Mouse (Mus musculus) neural tube, embryonic 15.5 days (tissue): ENCODE data around the gene Alg9. TPM values are rescaled to one million over a fixed set of nuclear protein-coding genes. Genes with fewer than 3 reads are reported as not detected.

ENCODE experiments used
- ATAC-seq: fragments of 200-750 bp; cut with Nextera tagmentation; 2 replicates; pipeline ENCODE4 v1.8.0; 2017; ENCODE audit warnings: mild to moderate bottlenecking, moderate TSS enrichment, moderate library complexity; ENCODE audit not compliant: low FRiP score
- H3K27ac ChIP-seq: fragments of 300-500 bp; sonication (generic); replicated peaks from 2 replicates; pipeline ENCODE4 v1.5.1; 2015; ENCODE audit warnings: mild to moderate bottlenecking, inconsistent platforms
- H3K27me3 ChIP-seq: fragments of 300-500 bp; sonication (generic); replicated peaks from 2 replicates; pipeline ENCODE4 v1.6.1; 2015; ENCODE audit warnings: inconsistent platforms
- H3K36me3 ChIP-seq: fragments of 300-500 bp; sonication (generic); 2 replicates; pipeline ENCODE4 v1.6.1; 2015; ENCODE audit warnings: inconsistent platforms
- H3K4me1 ChIP-seq: fragments of 300-500 bp; sonication (generic); 2 replicates; pipeline ENCODE4 v1.6.1; 2015; ENCODE audit warnings: inconsistent platforms
- H3K4me2 ChIP-seq: fragments of 300-500 bp; sonication (generic); 2 replicates; pipeline ENCODE4 v1.6.1; 2015; ENCODE audit warnings: inconsistent platforms, mild to moderate bottlenecking, moderate library complexity
- H3K4me3 ChIP-seq: fragments of 300-500 bp; sonication (generic); replicated peaks from 2 replicates; pipeline ENCODE4 v1.5.1; 2015; ENCODE audit warnings: mild to moderate bottlenecking, inconsistent platforms
- H3K9ac ChIP-seq: fragments of 300-500 bp; sonication (generic); replicated peaks from 2 replicates; pipeline ENCODE4 v1.6.1; 2015; ENCODE audit warnings: mild to moderate bottlenecking, inconsistent platforms
- H3K9me3 ChIP-seq: fragments of 300-500 bp; sonication (generic); replicated peaks from 2 replicates; pipeline ENCODE4 v1.6.1; 2016; ENCODE audit warnings: inconsistent platforms
- whole genome bisulfite sequencing: fragments of 180-500 bp; shearing (Covaris S2); methylation state at CpG from one replicate; pipeline ENCODE4 v1.1.7; 2015; ENCODE audit warnings: mixed read lengths; 5-methylcytosine and 5-hydroxymethylcytosine counted together
- polyA plus RNA-seq: library from polyadenylated mRNA; unstranded; fragments of >200 nt; fragmentation: Nextera tagmentation; extraction: Ambion mirVana; gene quantifications from 2 replicates; pipeline ENCODE4 v1.2.1, GENCODE M21; 2015

Gene Alg9
- polyA plus RNA-seq: 53.9 and 62.9 TPM in 2 replicates

GRCm38 (mm10) chr9:50774991-50775612 is at the start of gene Alg9, which contains the start of gene 1110032A03Rik:
Gene Alg9, plus strand, starts transcription at chr9:50775019.
Gene 1110032A03Rik, minus strand, starts transcription at chr9:50775520.
- H3K9me3 ChIP-seq: no peaks in the 10 kb centered on the region
- peak within 1 kb of the TSS; percentile 92 for H3K9ac ChIP-seq
- under 1% methylated on average over 43 of the region's 51 CpGs for WGBS
- H3K27ac ChIP-seq: peak within 1 kb of the TSS; percentile 95
- H3K27me3 ChIP-seq: no peaks in the 10 kb centered on the region
- peak within 1 kb of the TSS; percentile 73 for H3K4me2 ChIP-seq
- peak; percentile 79 for ATAC-seq
- H3K36me3 ChIP-seq: peaks cover 18% of the 10 kb centered on the region
- H3K4me3 ChIP-seq: peak within 1 kb of the TSS; percentile 89
- H3K4me1 ChIP-seq: peaks cover 23% of the 10 kb centered on the region

GRCm38 (mm10) chr9:50725921-50726590 is 48.8 kb upstream of the Alg9 start:
- Histone ChIP-seq H3K4me2 (peak overlapping the region; percentile 82), H3K36me3 (no peaks in the 10 kb centered on the region), H3K4me1 (peaks cover 67% of the 10 kb centered on the region), H3K9me3 (no peaks in the 10 kb centered on the region), H3K27me3 (no peaks in the 10 kb centered on the region), H3K4me3 (peak overlapping the region; percentile 67), H3K27ac (peak overlapping the region; percentile 92), H3K9ac (peak overlapping the region; percentile 11; the same call in 1 of the 2 replicates)
- WGBS: 30% methylated on average over 8 of the region's 8 CpGs
- ATAC-seq: no peak

GRCm38 (mm10) chr9:50727171-50727924 is 47.5 kb upstream of the Alg9 start:
- peaks cover 59% of the 10 kb centered on the region for H3K4me1 ChIP-seq
- H3K4me2 ChIP-seq: peak overlapping the region; percentile 82
- 3% methylated on average over 30 of the region's 30 CpGs for WGBS
- H3K27ac ChIP-seq: peak overlapping the region; percentile 92
- peak overlapping the region; percentile 71 for H3K9ac ChIP-seq
- peak; percentile 15 for ATAC-seq
- H3K36me3 ChIP-seq: no peaks in the 10 kb centered on the region
- peak overlapping the region; percentile 67 for H3K4me3 ChIP-seq
- no peaks in the 10 kb centered on the region for H3K27me3 ChIP-seq
- H3K9me3 ChIP-seq: no peaks in the 10 kb centered on the region

- under 1% methylated on average over 45 of the region's 45 CpGs for WGBS
- Histone ChIP-seq H3K9me3 (no peaks in the 10 kb centered on the region), H3K4me1 (peaks cover 53% of the 10 kb centered on the region)
These were observed 46.7 kb upstream of the Alg9 start for GRCm38 (mm10) chr9:50727925-50728651.

GRCm38 (mm10) chr9:50729600-50729999 is 45.2 kb upstream of the Alg9 start:
- H3K27me3 ChIP-seq: no peaks in the 10 kb centered on the region
- H3K4me1 ChIP-seq: peaks cover 40% of the 10 kb centered on the region
- 0 out of 2 replicates have a peak overlapping the region, but pooled peaks have one; percentile 92 for H3K27ac ChIP-seq
- H3K9me3 ChIP-seq: no peaks in the 10 kb centered on the region
- no peak for ATAC-seq
- H3K4me2 ChIP-seq: no peak overlapping the region
- no peak overlapping the region for H3K9ac ChIP-seq
- no peak overlapping the region for H3K4me3 ChIP-seq
- no peaks in the 10 kb centered on the region for H3K36me3 ChIP-seq
- 71% methylated on average over 4 of the region's 4 CpGs for WGBS

More at GRCm38 (mm10) chr9:50727925-50728651, 46.7 kb upstream of the Alg9 start:
- ATAC-seq: peak; percentile 96
- H3K4me2 ChIP-seq: peak overlapping the region; percentile 82
- H3K27me3 ChIP-seq: no peaks in the 10 kb centered on the region
- peak overlapping the region; percentile 92 for H3K27ac ChIP-seq
- no peaks in the 10 kb centered on the region for H3K36me3 ChIP-seq
- peak overlapping the region; percentile 67 for H3K4me3 ChIP-seq
- H3K9ac ChIP-seq: peak overlapping the region; percentile 71

- Histone ChIP-seq H3K36me3 (no peaks in the 10 kb centered on the region), H3K27ac (no peak overlapping the region), H3K4me3 (no peak overlapping the region), H3K4me2 (no peak overlapping the region), H3K4me1 (peaks cover 16% of the 10 kb centered on the region), H3K9me3 (no peaks in the 10 kb centered on the region), H3K9ac (no peak overlapping the region), H3K27me3 (no peaks in the 10 kb centered on the region)
- WGBS: 12% methylated on average over 4 of the region's 4 CpGs
- ATAC-seq: no peak
These were observed 42.3 kb upstream of the Alg9 start for GRCm38 (mm10) chr9:50732560-50732959.

- Histone ChIP-seq H3K9ac (no peak overlapping the region), H3K4me2 (peak overlapping the region; percentile 47), H3K36me3 (no peaks in the 10 kb centered on the region), H3K27ac (no peak overlapping the region), H3K27me3 (no peaks in the 10 kb centered on the region), H3K9me3 (no peaks in the 10 kb centered on the region), H3K4me3 (no peak overlapping the region), H3K4me1 (peaks cover 13% of the 10 kb centered on the region)
- ATAC-seq: no peak
- 3% methylated on average over 9 of the region's 9 CpGs for WGBS
These were observed 39.8 kb upstream of the Alg9 start for GRCm38 (mm10) chr9:50734989-50735388.

GRCm38 (mm10) chr9:50738914-50739870 is 35.6 kb upstream of the Alg9 start, which contains the start of gene Dixdc1:
Gene Dixdc1, minus strand, starts transcription at chr9:50739517.
- peak within 1 kb of the TSS; percentile 67 for H3K4me2 ChIP-seq
- H3K27ac ChIP-seq: no peak within 1 kb of the TSS
- peaks cover 13% of the 10 kb centered on the region for H3K4me1 ChIP-seq
- no peaks in the 10 kb centered on the region for H3K27me3 ChIP-seq
- peak within 1 kb of the TSS; percentile 37 for H3K4me3 ChIP-seq
- no peaks in the 10 kb centered on the region for H3K36me3 ChIP-seq
- H3K9me3 ChIP-seq: no peaks in the 10 kb centered on the region
- 12% methylated on average over 36 of the region's 36 CpGs for WGBS
- no peak within 1 kb of the TSS for H3K9ac ChIP-seq
- peak; percentile 95 for ATAC-seq

GRCm38 (mm10) chr9:50740867-50741784 is 33.7 kb upstream of the Alg9 start:
- Histone ChIP-seq H3K27me3 (no peaks in the 10 kb centered on the region), H3K4me2 (no peak overlapping the region), H3K27ac (no peak overlapping the region), H3K36me3 (no peaks in the 10 kb centered on the region), H3K4me1 (peaks cover 12% of the 10 kb centered on the region), H3K4me3 (no peak overlapping the region), H3K9me3 (no peaks in the 10 kb centered on the region), H3K9ac (no peak overlapping the region)
- WGBS: 90% methylated on average over 14 of the region's 14 CpGs
- no peak for ATAC-seq
